Mouse (Mus musculus) embryo, embryonic 9.5 days (tissue): ENCODE results near the gene Tec.

Experiments
- DNase-seq: peaks from one replicate; pipeline ENCODE4 v3.0.0-alpha.2; 2017; ENCODE audit errors: extremely low spot score

The Tec gene

DNA sequence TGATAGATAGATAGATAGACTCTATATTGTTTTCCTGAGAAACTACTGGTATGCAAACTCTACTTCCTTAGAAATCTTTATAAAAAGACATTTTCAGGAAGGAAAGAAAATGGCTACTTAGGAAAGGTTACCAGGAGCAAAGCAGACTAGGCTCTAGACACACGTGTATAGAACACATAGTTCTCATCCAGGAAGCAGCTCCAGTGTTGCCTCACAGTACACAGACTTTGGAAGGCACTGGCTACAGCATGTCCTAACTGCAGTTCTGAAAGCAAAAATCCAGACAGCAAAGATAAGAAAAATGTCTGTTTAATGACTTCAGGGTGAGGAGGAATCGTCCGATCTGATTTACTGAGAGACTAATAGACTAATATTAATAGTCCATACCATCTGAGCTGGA, 41.8 kb downstream of the Tec start:
- no peak for DNase-seq

DNA sequence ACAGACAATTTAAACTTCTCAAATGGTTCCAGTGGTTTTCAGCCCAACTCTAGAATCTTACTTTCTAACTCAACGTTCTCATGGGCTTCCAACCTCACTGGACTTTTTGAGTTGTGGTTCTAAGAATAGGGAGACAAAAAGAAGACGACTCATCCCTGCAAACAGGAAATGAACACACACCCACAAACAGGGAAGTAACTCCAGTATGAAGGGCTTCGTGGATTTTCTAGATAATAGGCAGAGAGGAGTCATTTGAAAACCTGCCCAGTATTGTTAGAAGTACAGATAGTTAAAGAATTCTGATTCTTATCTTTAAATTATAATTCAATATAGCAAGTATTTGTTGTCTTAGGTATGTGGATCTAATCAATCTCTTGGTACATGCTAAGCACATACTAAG, 47.6 kb downstream of the Tec start:
- no peak for DNase-seq

DNA sequence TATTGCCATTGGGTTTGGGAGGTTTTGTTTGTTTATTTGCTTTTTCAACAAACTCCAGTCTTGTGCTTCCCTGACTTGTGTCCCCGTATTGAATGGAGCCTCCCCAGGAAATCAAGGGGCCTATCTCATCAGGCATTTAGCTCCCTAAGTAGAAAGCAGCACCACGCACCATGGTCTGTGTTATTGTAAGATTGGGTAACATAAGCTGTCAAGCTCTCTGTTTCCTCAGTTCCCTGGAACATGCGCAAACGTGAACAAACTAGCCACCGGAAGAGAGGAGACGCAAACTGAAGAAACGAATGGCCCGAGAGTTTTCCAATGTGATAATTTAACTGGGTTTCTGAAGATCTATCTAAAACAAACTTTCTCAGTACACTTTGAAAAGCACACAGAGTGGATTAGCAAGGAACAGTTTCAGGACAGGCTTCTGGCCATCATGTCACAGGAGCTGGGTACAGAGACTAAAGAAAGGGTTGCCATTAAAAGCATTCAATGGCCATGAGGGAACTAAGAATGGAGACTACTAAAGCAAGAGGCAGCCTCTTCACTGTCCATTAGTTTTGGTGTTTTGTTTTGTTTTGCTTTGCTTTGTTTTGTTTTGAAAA, 48.1 kb downstream of the Tec start:
- no peak for DNase-seq

DNA sequence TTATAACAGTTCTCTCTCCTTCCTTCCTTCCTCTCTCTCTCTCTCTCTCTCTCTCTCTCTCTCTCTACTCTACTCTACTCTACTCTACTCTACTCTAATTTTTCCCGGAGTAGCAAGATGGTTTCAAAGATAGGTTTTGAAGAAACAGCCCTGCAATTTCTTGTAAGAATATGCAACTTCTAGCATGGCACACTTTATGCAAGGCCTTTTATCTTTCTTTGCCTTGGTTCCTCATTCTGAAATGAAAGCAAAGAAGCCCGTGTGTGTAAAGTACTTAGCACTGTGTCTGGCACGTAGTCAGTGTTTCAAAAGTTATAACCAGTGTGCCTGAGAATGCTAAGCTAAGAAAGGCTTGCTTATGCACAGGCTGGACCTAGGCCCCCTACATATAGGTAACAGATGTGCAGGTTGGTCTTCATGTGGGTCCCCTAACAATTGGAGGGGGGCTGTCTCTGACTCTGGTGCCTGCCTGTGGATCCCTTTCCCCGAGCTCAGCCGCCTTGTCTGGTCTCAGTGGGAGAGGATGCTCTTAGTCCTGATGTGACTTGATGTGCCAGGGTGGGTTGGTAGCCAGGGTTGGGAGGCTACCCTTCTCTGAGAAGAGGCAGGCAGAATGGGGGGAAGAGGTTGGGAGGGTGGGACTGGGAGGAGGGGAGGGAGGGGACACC, 49.6 kb downstream of the Tec start:
- no peak for DNase-seq

DNA sequence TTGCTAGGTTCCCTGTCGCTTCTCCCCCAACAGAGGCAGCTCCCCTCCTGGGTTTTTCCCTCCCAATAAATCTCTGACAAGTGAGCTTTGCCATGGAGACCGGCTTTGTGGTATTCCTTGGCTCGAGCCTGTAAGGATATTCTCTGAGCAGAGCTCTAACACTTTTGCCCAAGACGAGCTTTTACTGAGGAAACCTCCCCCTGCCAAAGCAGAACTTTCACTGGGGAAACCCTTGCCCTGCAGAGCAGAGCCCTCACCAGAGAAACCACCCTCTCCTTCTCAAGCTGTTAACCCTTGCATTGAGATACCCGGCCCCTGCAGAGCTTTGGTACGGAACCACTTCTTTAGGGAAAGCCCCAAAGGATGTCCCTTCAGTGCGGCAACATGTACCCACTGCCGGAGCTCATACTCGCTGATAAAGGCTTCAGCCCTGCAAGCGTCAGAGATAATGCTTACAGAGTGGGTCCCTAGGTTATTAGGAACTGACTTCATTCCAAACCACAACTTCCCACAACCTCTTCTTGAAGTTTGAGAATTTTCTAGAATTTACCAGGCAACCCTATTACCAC, 50.7 kb downstream of the Tec start:
- DNase-seq, result no peak

DNA sequence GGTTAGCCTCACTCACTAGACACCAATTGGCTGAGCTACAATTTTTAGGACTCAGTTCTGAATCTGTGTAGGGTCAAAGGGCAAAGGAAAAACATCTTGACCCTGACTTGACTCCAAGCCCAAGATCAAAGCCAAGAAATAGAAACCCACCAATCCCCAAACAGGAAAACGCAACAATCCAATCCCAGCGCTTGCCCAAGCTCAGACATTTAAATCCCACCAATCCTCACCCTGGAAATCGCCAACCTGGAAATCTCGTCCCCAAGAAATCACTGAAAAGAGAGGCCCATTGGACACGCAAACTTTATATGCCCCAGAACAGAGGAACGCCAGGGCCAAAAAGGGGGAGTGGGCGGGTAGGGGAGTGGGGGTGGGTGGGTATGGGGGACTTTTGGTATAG, 51.3 kb downstream of the Tec start:
- peak; percentile 34 for DNase-seq

DNA sequence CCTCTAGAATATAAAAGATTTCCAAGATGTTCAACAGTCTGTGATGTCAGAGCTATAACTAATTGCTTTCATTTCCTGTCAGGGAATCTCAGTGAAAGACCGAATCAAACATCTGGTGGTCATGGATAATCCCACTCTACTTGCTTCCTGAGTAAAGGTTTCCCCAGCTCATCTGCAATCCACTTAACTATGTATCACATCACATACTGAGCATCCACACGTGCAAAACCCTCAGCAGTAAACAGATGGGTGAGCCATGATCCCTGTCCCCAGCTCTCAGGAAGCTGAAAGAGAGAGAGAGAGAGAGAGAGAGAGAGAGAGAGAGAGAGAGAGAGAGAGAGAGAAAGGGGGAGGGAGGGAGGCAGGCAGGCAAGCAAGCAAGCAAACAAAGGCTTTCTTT, 51.8 kb downstream of the Tec start:
- no peak for DNase-seq

DNA sequence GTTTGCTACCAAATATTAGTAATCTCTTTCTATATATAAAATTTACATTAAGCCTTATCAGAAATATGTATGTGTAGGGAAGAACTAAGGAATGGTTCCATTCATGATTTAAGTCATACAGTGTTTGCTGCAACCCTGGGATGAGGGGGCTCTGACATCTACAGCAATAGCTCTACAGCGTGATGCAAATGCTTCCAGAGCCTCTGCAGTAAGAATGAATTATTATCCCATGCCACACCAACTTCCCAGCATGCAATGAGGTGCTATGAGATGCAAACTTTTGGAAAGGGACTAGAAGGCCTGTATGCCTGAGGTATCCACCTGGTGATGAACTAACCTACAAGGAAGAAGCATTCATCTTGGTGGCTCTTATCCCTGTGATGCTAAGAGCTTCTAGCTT, 52.2 kb downstream of the Tec start:
- DNase-seq, result no peak

DNA sequence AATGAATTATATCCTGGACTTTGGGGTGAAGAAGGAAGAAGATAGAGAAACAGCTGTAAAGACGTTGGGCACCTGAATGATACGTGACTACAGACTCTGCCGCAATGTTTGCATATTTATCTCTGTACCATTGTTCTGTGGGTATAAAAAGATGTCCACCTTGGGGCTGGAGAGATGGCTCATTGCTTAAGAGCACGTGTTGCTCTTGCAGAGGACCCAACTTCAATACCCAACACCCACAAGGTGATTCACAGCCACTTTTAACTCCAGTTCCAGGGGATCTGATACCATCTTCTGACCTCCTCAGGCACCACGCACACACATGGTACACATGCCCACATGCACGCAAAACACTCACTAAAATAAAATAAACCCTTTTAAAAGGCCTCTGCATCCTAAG, 52.9 kb downstream of the Tec start:
- no peak for DNase-seq

DNA sequence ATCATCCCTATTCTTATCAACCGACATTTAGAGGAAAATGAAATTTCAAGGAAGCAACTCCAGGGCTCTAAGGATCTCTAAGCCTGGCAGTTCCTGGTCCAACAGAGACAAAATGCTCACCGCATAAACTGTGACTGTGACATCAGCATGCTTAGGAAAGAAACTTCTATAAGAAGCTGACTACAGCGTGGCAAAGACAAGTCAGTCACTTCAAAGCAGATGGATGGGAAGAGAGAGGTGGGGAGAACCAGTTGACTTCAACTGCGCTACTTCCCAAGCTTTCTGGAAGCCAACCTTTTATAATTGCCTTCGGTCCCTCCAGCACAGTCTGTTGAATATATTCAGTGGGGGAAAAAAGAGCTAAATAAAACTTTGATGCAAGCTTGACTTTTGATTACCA, 54.2 kb downstream of the Tec start:
- DNase-seq, result no peak

DNA sequence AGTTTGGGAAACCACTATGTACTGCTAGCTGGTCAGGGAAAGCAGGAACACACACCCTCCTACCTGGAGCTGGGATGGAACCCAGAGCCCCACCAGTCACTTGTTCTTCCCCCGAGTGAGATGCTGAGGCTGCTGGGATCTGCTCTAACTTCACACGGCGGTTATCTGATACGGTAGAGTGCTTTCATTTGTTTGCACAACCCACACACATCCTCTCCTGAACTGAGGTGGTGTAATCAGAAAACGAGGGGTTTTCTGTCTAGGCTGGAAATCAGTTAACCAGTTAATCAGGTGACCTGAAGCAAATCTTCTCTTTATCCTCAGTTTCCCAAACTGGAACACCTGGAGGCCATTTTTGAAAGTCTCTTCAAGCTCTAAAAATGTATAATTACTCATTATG, 55.4 kb downstream of the Tec start:
- DNase-seq, result no peak

DNA sequence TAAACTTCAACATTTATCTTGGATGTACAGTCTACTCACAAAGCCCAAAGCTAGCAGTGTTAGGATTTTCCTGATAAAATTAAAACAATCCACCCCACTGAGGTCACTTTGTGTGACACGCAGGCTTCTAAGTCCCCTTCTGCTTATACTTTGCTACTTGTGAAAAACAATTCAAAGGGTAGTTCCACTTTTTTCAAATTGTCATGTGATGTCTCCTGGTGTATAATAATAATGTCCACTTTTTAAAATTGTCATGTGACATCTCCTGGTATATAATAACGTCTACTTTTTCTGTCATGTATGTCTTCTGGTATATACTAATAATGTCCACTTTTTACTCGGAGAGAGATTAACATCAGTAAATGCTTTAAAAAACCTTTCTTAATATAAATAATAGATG, 56.0 kb downstream of the Tec start:
- no peak for DNase-seq

DNA sequence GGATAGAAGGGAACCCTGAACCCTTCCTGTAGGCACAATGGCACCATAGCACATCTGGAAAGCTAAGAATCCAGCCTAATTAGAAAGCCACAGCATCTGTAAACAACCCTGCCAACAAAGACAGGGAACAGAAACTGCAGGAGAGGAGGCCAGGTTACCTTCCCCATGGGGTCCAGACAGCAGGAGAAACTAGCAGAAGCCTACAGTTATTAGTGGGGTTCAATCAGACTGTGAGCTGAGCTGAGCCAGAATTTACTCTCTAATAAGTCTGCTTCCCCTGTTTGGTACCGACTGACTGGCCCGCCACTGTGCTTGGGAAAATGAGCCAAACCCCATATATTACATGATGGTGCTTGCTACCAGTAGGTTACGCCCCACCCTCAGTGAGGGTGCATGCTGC, 56.9 kb downstream of the Tec start:
- no peak for DNase-seq

DNA sequence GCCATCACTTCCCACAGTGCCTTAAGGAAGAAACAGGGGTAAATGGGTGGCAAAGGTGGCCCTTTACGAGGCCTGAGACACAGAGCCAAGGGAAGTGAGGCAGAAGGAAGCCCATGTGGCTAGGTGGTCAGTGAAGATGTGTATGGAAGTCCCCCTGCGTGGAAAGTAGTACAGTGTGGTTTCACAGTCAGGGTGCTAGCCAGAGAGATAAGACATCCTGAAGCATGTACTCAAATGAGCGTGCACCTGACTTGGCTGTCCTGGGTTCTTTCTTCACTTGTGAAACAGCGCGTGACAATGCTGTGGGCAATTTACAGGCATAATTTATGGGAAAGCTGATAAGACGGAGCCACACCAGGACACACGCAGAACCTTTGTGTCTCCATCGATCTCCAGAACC, 57.3 kb downstream of the Tec start:
- no peak for DNase-seq

DNA sequence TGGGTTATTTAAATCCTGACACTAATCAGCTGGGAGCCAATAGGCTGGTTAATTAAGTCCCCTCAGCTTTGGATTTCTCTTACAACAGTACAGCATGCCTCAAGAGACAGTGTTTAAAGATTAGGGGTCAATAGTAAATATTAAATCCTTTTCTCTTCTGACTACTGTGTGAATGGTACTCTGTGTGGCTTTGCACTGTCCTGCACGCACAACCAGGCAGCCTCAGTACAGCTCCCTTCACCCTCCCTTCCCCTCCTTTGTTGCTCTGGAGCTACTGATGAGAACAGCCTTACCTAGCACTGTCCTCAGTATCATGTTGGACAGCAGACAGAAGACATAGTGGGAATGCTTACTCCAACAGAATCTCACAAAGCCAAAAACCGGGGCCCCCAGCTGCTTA, 58.8 kb downstream of the Tec start:
- DNase-seq, result no peak

DNA sequence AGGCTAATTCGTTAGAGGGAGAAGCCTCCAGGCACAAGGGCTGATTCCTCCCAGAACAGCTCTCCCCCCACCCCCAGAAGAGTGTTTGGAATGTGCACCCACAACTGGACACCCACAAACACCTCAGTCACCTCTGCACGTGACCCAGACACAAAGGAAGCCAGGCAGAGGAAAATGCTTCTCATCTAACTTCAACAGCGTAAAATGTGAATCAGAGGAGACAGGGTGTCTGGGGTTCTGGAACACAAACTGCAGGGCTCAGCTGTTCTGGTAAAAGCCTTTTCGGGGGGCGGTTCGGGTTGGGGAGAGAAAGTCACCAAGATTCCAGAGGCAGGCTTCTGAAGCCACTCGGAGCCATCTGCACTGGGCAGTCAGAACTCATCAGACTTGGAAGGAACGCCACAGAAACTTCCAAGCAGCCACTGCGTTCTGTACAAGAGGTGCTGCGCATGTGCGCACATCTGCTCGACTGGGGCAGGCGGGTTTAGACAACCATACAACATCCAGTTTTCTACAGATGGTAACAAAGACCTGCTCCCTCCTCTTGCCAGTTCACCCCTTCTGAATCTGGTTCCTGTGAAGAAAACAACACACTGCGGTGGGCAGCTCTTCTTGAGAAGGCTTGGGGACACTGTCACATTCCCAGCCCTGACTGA, 59.7 kb downstream of the Tec start:
- no peak for DNase-seq

DNA sequence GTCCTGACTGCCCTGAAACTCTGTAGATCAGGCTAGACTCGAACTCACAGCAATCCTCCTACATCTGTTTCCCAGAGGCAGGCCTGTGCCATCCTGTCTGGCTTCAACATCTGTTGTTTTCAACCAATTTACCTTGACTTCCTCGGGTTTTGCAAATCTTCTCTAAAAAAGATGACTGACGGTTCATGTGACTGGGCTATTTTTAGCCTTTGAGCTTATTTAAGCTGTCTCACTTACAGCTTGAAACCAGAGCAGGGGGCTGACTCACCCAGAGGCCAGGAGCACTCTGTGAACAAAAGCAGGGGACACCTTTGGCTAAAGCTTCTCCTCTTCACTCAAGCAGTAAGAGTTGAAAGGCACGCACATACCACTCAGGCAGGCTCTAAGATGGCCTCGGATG, 65.4 kb downstream of the Tec start:
- DNase-seq, result no peak

DNA sequence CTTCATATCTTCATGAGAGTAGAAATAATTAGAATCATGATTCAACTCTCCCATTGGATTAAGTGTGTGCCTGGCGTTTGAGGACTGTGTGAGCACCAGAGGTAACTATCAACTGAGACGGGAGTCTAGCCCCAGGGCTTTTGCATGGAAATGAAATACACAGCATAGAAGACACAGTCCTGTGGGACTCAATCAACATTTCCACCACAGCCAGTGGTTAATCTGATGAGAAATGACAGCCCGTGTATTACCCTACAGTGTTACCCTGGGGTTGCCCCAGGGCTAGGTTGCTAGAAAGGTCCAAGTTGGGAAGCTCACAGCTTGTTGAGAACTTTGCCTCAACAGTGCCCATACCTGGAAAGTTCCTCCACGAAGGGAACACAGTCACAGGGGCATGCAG, 69.7 kb downstream of the Tec start:
- no peak for DNase-seq

DNA sequence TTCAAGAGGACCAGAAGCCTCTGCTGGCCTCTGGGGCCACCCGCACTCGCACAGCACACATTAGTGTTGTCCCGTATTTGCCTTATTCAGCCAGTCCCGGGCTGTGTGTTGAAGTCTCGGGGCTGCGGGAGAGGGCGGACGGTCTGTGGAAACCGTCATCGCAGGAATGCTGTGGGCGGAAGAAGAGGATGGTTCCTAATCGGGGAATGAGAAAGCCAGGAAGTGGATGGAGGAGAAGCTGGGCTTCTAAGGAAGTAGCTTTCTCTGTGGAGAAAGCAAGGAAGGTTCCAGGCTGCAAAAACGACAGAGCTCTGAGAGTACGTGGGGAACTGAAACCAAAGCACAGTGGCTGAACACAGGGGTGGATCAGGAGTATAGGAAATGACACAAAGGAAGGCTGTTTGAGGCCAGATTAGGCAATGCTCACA, 72.1 kb downstream of the Tec start:
- no peak for DNase-seq

DNA sequence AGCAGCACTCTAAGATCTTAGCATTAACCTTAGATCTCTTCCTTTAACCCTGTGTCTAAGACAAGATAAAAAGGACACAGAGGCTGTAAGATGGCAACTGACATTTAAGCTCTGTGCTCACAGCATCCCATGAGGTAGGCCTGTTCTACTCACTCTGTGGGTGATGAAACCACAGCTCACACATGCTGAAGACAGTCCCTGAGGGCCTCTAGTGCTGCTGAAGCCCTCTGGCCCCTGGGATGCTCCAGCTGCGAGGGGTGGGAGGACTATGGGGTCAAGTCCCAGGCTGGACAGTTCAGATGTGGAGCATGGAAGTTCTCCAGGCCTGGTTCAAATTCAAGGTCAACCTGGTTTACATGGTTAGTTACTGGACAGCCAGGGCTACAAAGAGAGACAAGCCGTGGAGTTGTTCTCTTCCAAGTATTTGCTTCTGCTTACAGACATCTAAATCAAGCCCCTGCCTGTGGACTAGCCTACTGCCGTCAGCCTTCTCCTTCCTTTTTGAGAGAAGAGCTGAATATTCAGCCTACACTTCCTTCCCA, 74.9 kb downstream of the Tec start:
- no peak for DNase-seq

DNA sequence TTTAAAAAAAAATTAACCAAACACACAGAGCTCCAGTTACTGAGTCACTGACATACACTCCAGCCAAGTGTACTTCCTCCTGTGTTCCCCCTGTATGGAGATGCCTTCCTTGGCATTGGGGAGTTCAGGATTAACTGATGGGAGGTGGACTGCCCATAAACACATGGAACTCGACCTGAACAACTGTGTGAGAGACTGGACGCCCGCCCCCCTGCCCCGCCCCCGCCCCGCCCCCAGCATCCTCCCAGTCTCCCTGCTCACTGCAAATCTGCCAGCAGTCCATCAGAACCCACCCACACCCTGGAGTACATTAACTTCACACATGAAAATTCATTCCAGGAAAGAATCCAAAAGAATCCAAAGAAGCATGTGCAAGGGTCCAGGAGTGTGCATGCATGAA, 76.5 kb downstream of the Tec start:
- no peak for DNase-seq

DNA sequence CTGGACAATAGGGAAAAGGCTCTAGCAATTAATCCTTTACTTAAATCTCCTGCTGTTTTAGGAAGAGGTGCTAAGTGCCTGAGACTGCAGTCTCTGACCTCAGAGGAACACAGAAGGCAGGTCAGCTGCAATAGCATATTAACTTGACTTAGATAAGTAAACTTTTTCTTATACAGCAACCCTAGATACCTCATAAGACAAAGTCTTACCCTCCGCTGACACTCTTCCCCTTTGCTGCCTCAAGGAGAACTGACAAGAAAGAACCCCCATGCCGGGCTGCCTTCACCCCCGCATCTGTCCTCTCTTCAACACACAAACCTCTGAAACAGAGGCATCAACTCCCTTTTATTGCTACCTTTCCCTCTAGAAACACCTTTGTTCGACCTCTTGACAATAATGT, 76.9 kb downstream of the Tec start:
- DNase-seq, result no peak

DNA sequence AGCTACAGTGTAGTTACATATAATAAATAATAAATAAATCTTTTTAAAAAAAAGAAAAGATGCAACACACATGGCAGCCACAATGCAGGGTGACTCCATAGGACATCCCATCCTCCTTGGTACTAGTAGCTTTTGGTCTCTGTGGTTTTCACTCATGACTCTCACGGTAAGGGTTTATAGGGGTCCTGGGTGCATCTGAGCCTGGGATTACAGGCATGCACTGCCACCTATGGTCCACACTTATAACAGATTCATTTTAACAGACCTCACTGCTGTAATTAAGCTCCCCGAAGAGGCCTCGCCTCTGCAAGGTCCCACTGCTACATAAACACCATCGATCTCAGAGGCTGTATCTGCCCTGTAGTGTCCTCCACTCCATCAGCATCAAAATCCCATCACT, 82.8 kb downstream of the Tec start:
- DNase-seq, result no peak
